Comparison of ENCODE assay signal across 18 mouse cellular contexts in genomic region chr3:126671292-126671691, GRCm38 (mm10).
DNase-seq lines count a peak whose midpoint lies in the region; ATAC-seq and TF ChIP-seq lines count a peak whose summit lies in the region.
"Had no signal": no experiment of that assay in that cellular context is flagged by ENCODE, and none has a peak within 500 bp of the region (broad histone marks: within the 10 kb centered on the region; RNA-seq: fewer than 3 reads in every experiment).

No protein-coding gene starts in this region.

- TF ChIP-seq EP300 in heart, postnatal 0 days (IDR thresholded peaks at IDR 0.05; ENCODE audit: low read depth) = no peak
- TF ChIP-seq EP300 in heart, adult 2 months (IDR thresholded peaks at IDR 0.05; ENCODE audit: insufficient read depth, low read depth, low read length) = no peak

- 62% methylated on average over 6 of the region's 6 CpGs for WGBS in heart, postnatal 0 days
- 81% methylated on average over 6 of the region's 6 CpGs for WGBS in heart, adult 2 months
- WGBS in limb, embryonic 13.5 days = 16% methylated on average over 6 of the region's 6 CpGs
- WGBS in midbrain, postnatal 0 days = 31% methylated on average over 6 of the region's 6 CpGs

- H3K4me3 ChIP-seq in heart, postnatal 0 days (ENCODE audit: low read depth, low read length) = no peak overlapping the region
- no peak overlapping the region for H3K4me3 ChIP-seq in heart, adult 2 months
- H3K4me3 ChIP-seq in left cerebral cortex, adult 2 months = no peak overlapping the region
- no peak overlapping the region for H3K4me3 ChIP-seq in limb, embryonic 13.5 days
- H3K4me3 ChIP-seq in midbrain, postnatal 0 days (ENCODE audit: low read depth, low read length) = no peak overlapping the region
- H3K4me3 ChIP-seq: embryonic facial prominence, embryonic 15.5 days; gastrocnemius, adult 2 months; heart, embryonic 15.5 days; hindbrain, embryonic 13.5 days; intestine, embryonic 15.5 days; myocyte had no signal

- intact Hi-C loops in heart, adult 2 months (cut with DNase I) = no loop called here
- intact Hi-C loops in left cerebral cortex, adult 2 months (cut with DNase I) = no loop called here
- intact Hi-C loops in left cerebral cortex, postnatal 10 days (cut with DNase I) = no loop called here

- H3K36me3 ChIP-seq in heart, postnatal 0 days (replicated peaks; ENCODE audit: control insufficient read depth, insufficient read depth, low read length) = no peaks in the 10 kb centered on the region
- peaks cover 3% of the 10 kb centered on the region for H3K36me3 ChIP-seq in heart, adult 2 months (ENCODE audit: control insufficient read depth, insufficient read depth, low read length)
- H3K36me3 ChIP-seq in limb, embryonic 13.5 days = no peaks in the 10 kb centered on the region
- no peaks in the 10 kb centered on the region for H3K36me3 ChIP-seq in midbrain, postnatal 0 days (ENCODE audit: insufficient read depth, low read length)
- H3K36me3 ChIP-seq: embryonic facial prominence, embryonic 15.5 days; heart, embryonic 15.5 days; hindbrain, embryonic 13.5 days; intestine, embryonic 15.5 days had no signal

- peak overlapping the region; percentile 22; the same call in 1 of the 2 replicates for H3K27ac ChIP-seq in heart, postnatal 0 days (ENCODE audit: low read depth)
- H3K27ac ChIP-seq in heart, adult 2 months = no peak overlapping the region
- H3K27ac ChIP-seq in left cerebral cortex, adult 2 months = peak overlapping the region; percentile 16; the same call in 1 of the 2 replicates
- H3K27ac ChIP-seq in limb, embryonic 13.5 days = no peak overlapping the region
- H3K27ac ChIP-seq in midbrain, postnatal 0 days (ENCODE audit: low read depth, low read length) = 0 out of 2 replicates have a peak overlapping the region, but pooled peaks have one; percentile 26
- H3K27ac ChIP-seq: embryonic facial prominence, embryonic 15.5 days; gastrocnemius, adult 2 months; hindbrain, embryonic 13.5 days; intestine, embryonic 15.5 days had no signal

- 0 out of 2 replicates have a peak, but pooled peaks cover 1% of the 10 kb centered on the region for H3K79me2 ChIP-seq in heart, adult 2 months (replicated peaks; ENCODE audit: control insufficient read depth, insufficient read depth, low read length)

- H3K9me3 ChIP-seq in heart, postnatal 0 days (replicated peaks; ENCODE audit: control insufficient read depth, low read length) = no peaks in the 10 kb centered on the region
- H3K9me3 ChIP-seq in limb, embryonic 13.5 days = no peaks in the 10 kb centered on the region
- H3K9me3 ChIP-seq in midbrain, postnatal 0 days (ENCODE audit: low read length) = no peaks in the 10 kb centered on the region
- H3K9me3 ChIP-seq: embryonic facial prominence, embryonic 15.5 days; heart, embryonic 15.5 days; hindbrain, embryonic 13.5 days; intestine, embryonic 15.5 days had no signal

- H3K4me1 ChIP-seq in heart, postnatal 0 days (ENCODE audit: control insufficient read depth, insufficient read depth) = peaks cover 40% of the 10 kb centered on the region
- H3K4me1 ChIP-seq in heart, adult 2 months (ENCODE audit: control insufficient read depth, insufficient read depth, low read length) = peaks cover 10% of the 10 kb centered on the region
- H3K4me1 ChIP-seq in limb, embryonic 13.5 days = peaks cover 36% of the 10 kb centered on the region
- peaks cover 15% of the 10 kb centered on the region for H3K4me1 ChIP-seq in midbrain, postnatal 0 days (ENCODE audit: insufficient read depth, low read length)

- no peak for ATAC-seq in heart, postnatal 0 days (ENCODE audit: insufficient read depth, low read depth)
- peak; percentile 38 for ATAC-seq in limb, embryonic 13.5 days (ENCODE audit: low FRiP score, low read depth)
- ATAC-seq in midbrain, postnatal 0 days (ENCODE audit: low FRiP score) = no peak
- ATAC-seq: intestine, embryonic 15.5 days had no signal

- H3K27me3 ChIP-seq in heart, postnatal 0 days (ENCODE audit: control insufficient read depth, insufficient read depth, low read length) = no peaks in the 10 kb centered on the region
- H3K27me3 ChIP-seq in heart, adult 2 months (ENCODE audit: control insufficient read depth, insufficient read depth, low read length) = no peaks in the 10 kb centered on the region
- peaks cover 5% of the 10 kb centered on the region; the same call in 1 of the 2 replicates for H3K27me3 ChIP-seq in limb, embryonic 13.5 days
- no peaks in the 10 kb centered on the region for H3K27me3 ChIP-seq in midbrain, postnatal 0 days (ENCODE audit: insufficient read depth, low read length)
- H3K27me3 ChIP-seq: embryonic facial prominence, embryonic 15.5 days; heart, embryonic 15.5 days; hindbrain, embryonic 13.5 days; intestine, embryonic 15.5 days had no signal

- DNase-seq in heart, postnatal 0 days (ENCODE audit: low spot score) = no peak
- no peak for DNase-seq in heart, adult 2 months
- DNase-seq in left cerebral cortex, adult 2 months (ENCODE audit: extremely low spot score in 1 of 2, low spot score in 2 of 2) = no peak
- DNase-seq in left cerebral cortex, postnatal 10 days (ENCODE audit: extremely low spot score in 1 of 2, low spot score in 2 of 2) = no peak
- no peak for DNase-seq in midbrain, postnatal 0 days (ENCODE audit: low spot score)
- no peak for DNase-seq in frontal cortex, postnatal 36 days (ENCODE audit: low spot score in 2 of 2)
- DNase-seq: cerebellum, adult 2 months; cerebellum, postnatal 36 days; gastrocnemius, adult 2 months; lung, adult 18-20 months; lung, postnatal 36 days; retina, postnatal 1 day had no signal

- TF ChIP-seq CTCF in heart, postnatal 0 days (IDR thresholded peaks at IDR 0.05; ENCODE audit: low read depth) = no peak
- TF ChIP-seq CTCF in heart, adult 2 months (IDR thresholded peaks at IDR 0.05) = no peak
- no peak for TF ChIP-seq CTCF in left cerebral cortex, adult 2 months (IDR thresholded peaks at IDR 0.05)
- no peak for TF ChIP-seq CTCF in midbrain, postnatal 0 days (IDR thresholded peaks at IDR 0.05)

- no peak for TF ChIP-seq POLR2A in heart, adult 2 months (IDR thresholded peaks at IDR 0.05; ENCODE audit: insufficient read depth, low read depth, low read length)

- H3K9ac ChIP-seq in heart, postnatal 0 days (replicated peaks; ENCODE audit: low read depth, low read length) = no peak overlapping the region
- no peak overlapping the region for H3K9ac ChIP-seq in heart, adult 2 months (ENCODE audit: low read depth, low read length)
- H3K9ac ChIP-seq in limb, embryonic 13.5 days = no peak overlapping the region
- H3K9ac ChIP-seq in midbrain, postnatal 0 days (replicated peaks; ENCODE audit: low read length, poor library complexity, severe bottlenecking) = no peak overlapping the region
- H3K9ac ChIP-seq: embryonic facial prominence, embryonic 15.5 days; heart, embryonic 15.5 days; hindbrain, embryonic 13.5 days; intestine, embryonic 15.5 days had no signal

- H3K4me2 ChIP-seq in heart, postnatal 0 days (ENCODE audit: low read depth, low read length) = no peak overlapping the region
- peak overlapping the region; percentile 21; the same call in 1 of the 2 replicates for H3K4me2 ChIP-seq in limb, embryonic 13.5 days (replicated peaks)
- H3K4me2 ChIP-seq in midbrain, postnatal 0 days (ENCODE audit: low read depth, low read length, poor library complexity, severe bottlenecking) = no peak overlapping the region
- H3K4me2 ChIP-seq: embryonic facial prominence, embryonic 15.5 days; heart, embryonic 15.5 days; hindbrain, embryonic 13.5 days; intestine, embryonic 15.5 days had no signal

Comparison
In these comparisons a context has a peak if more than half of its experiments do, and no peak if none do; other contexts are left out.
1. H3K27ac ChIP-seq: peak in heart, postnatal 0 days (single experiment), left cerebral cortex, adult 2 months (single experiment) and midbrain, postnatal 0 days (single experiment); none in heart, adult 2 months (single experiment) and limb, embryonic 13.5 days (single experiment).